Mouse (Mus musculus): Measurements from ENCODE around the gene Mta1. TPM values are rescaled to one million over a fixed set of nuclear protein-coding genes. Genes with fewer than 3 reads are reported as not detected.

Gene Mta1
- polyA plus RNA-seq, 1 experiment: 90.8 TPM

DNA sequence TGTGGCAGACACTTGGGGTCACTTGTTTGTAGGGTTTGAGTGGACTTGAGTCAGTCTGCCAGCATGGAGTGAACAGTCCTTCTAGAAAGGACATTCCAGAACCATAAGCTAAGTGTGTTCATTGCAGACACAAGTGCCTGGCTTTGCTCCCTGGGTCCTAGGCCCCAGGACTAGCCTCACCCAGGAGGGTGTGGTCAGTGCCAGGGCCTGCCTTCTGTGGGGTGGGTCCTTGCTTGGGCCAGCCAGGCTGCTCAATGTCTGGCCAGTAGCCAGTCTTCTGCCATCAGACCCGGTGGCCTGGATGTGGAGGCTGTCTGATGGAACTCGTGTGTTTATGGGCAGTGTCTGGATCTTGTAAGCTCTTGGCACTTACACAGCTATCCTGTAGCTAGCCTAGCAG, 34.5 kb downstream of the Mta1 start:
- TF ChIP-seq CTCF (IDR thresholded peaks at IDR 0.05; ENCODE audit: control insufficient read depth, insufficient read depth, insufficient read length) (no peak), MYOG (IDR thresholded peaks at IDR 0.05; ENCODE audit: control insufficient read depth, extremely low read depth, insufficient read length) (no peak), USF1 (IDR thresholded peaks at IDR 0.05; ENCODE audit: low read depth) (no peak), MAX (IDR thresholded peaks at IDR 0.05) (no peak), MYOD1 (IDR thresholded peaks at IDR 0.05; ENCODE audit: control insufficient read depth, insufficient read length, low read depth) (no peak), CEBPB (IDR thresholded peaks at IDR 0.05; ENCODE audit: low read depth) (no peak), FOSL1 (IDR thresholded peaks at IDR 0.05; ENCODE audit: insufficient read depth, low read length, poor library complexity, severe bottlenecking) (no peak)
- Histone ChIP-seq H3ac (ENCODE audit: control insufficient read depth, insufficient read length, low read depth) (no peak overlapping the region), H3K36me3 (ENCODE audit: control insufficient read depth, insufficient read depth) (peaks cover 78% of the 10 kb centered on the region), H3K4me3 (ENCODE audit: insufficient read depth, poor library complexity, severe bottlenecking) (no peak overlapping the region), H3K79me2 (ENCODE audit: control insufficient read depth, insufficient read depth) (no peaks in the 10 kb centered on the region), H3K27me3 (ENCODE audit: control insufficient read depth, insufficient read depth, insufficient read length) (no peaks in the 10 kb centered on the region), H3K79me3 (ENCODE audit: low read depth) (peaks cover 2% of the 10 kb centered on the region)

DNA sequence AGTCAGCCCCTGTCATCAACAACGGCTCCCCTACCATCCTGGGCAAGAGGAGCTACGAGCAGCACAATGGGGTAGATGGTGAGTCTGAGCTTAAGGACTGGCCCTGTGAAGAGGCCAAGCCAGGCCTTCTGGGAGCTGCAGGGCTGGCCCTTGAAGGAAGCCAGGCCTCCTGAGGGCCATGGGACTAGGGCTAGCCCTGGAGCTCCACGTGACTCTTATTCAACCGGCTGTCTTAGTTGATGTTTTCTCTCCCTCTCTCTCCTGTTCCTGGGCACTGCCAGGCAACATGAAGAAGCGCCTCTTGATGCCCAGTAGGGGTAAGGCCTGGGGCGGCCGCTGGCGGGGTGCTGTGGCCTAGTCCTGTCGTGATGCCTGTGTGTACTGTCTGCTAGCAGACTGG, 35.2 kb downstream of the Mta1 start:
- TF ChIP-seq FOSL1 (IDR thresholded peaks at IDR 0.05; ENCODE audit: insufficient read depth, low read length, poor library complexity, severe bottlenecking): no peak
- no peak for TF ChIP-seq MAX (IDR thresholded peaks at IDR 0.05)
- no peak for TF ChIP-seq MYOG (IDR thresholded peaks at IDR 0.05; ENCODE audit: control insufficient read depth, extremely low read depth, insufficient read length)
- no peak for TF ChIP-seq CEBPB (IDR thresholded peaks at IDR 0.05; ENCODE audit: low read depth)
- no peak for TF ChIP-seq MYOD1 (IDR thresholded peaks at IDR 0.05; ENCODE audit: control insufficient read depth, insufficient read length, low read depth)
- TF ChIP-seq CTCF (IDR thresholded peaks at IDR 0.05; ENCODE audit: control insufficient read depth, insufficient read depth, insufficient read length): no peak
- TF ChIP-seq USF1 (IDR thresholded peaks at IDR 0.05; ENCODE audit: low read depth): no peak
- H3K36me3 ChIP-seq (ENCODE audit: control insufficient read depth, insufficient read depth): peaks cover 78% of the 10 kb centered on the region
- H3K79me2 ChIP-seq (ENCODE audit: control insufficient read depth, insufficient read depth): no peaks in the 10 kb centered on the region
- H3K79me3 ChIP-seq (ENCODE audit: low read depth): peaks cover 2% of the 10 kb centered on the region
- no peak overlapping the region for H3ac ChIP-seq (ENCODE audit: control insufficient read depth, insufficient read length, low read depth)
- no peak overlapping the region for H3K4me3 ChIP-seq (ENCODE audit: insufficient read depth, poor library complexity, severe bottlenecking)
- H3K27me3 ChIP-seq (ENCODE audit: control insufficient read depth, insufficient read depth, insufficient read length): no peaks in the 10 kb centered on the region

DNA sequence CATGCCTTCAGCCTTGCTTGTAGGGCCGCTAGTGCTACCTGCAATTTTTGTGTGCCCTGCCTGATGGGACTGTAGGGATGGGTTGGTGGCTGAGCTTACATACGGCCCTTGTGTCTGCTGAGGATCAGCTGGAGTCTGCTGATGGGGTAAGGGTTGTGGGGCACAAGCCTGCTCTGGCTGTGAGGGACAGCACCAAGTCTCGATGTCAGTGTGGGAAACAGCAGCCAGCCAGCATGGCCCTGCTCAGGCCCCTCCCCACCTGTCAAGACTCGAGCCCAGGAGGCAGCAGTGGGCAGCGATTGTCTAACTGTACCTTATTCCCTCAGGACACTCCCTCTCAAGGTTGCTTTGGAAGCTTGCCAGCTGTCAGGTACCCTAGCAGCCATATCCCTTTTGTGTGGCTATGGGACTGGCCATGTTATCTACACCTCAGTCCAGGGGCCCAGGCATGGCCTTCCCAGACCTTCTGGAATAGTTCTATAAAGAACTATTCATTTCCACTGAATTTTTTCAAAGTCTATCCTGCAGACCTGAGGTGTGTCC, 35.9 kb downstream of the Mta1 start:
- no peaks in the 10 kb centered on the region for H3K79me3 ChIP-seq (ENCODE audit: low read depth)
- H3ac ChIP-seq (ENCODE audit: control insufficient read depth, insufficient read length, low read depth): no peak overlapping the region
- TF ChIP-seq MAX (IDR thresholded peaks at IDR 0.05) (no peak), MYOG (IDR thresholded peaks at IDR 0.05; ENCODE audit: control insufficient read depth, extremely low read depth, insufficient read length) (no peak), USF1 (IDR thresholded peaks at IDR 0.05; ENCODE audit: low read depth) (no peak), CEBPB (IDR thresholded peaks at IDR 0.05; ENCODE audit: low read depth) (no peak), FOSL1 (IDR thresholded peaks at IDR 0.05; ENCODE audit: insufficient read depth, low read length, poor library complexity, severe bottlenecking) (no peak), CTCF (IDR thresholded peaks at IDR 0.05; ENCODE audit: control insufficient read depth, insufficient read depth, insufficient read length) (no peak)
- peaks cover 74% of the 10 kb centered on the region for H3K36me3 ChIP-seq (ENCODE audit: control insufficient read depth, insufficient read depth)
- no peaks in the 10 kb centered on the region for H3K27me3 ChIP-seq (ENCODE audit: control insufficient read depth, insufficient read depth, insufficient read length)
- H3K79me2 ChIP-seq (ENCODE audit: control insufficient read depth, insufficient read depth): no peaks in the 10 kb centered on the region
- no peak overlapping the region for H3K4me3 ChIP-seq (ENCODE audit: insufficient read depth, poor library complexity, severe bottlenecking)

DNA sequence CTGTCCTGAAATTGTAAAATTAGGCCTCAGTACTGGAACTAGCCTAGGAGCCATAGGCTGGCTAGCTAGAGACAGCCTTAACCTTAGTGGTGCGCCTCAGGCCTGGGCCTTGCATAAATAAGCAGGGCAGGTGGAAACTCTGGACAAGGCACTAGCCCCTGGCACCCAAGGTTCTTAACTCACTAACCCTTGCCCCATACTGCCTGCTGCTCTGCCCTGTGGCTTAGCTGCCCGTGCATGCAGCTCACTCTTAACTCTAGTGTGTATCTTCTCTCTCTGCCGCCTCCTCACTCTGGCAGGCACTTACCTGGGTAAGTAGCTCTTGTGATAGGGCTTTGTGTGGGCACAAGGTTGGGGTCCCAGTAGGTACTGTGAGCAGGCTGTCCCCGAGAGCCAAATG, 36.4 kb downstream of the Mta1 start:
- Histone ChIP-seq H3K79me3 (ENCODE audit: low read depth) (no peaks in the 10 kb centered on the region), H3ac (ENCODE audit: control insufficient read depth, insufficient read length, low read depth) (no peak overlapping the region), H3K4me3 (ENCODE audit: insufficient read depth, poor library complexity, severe bottlenecking) (no peak overlapping the region), H3K79me2 (ENCODE audit: control insufficient read depth, insufficient read depth) (no peaks in the 10 kb centered on the region), H3K36me3 (ENCODE audit: control insufficient read depth, insufficient read depth) (peaks cover 69% of the 10 kb centered on the region), H3K27me3 (ENCODE audit: control insufficient read depth, insufficient read depth, insufficient read length) (no peaks in the 10 kb centered on the region)
- no peak for TF ChIP-seq CEBPB (IDR thresholded peaks at IDR 0.05; ENCODE audit: low read depth)
- no peak for TF ChIP-seq USF1 (IDR thresholded peaks at IDR 0.05; ENCODE audit: low read depth)
- TF ChIP-seq FOSL1 (IDR thresholded peaks at IDR 0.05; ENCODE audit: insufficient read depth, low read length, poor library complexity, severe bottlenecking): no peak

DNA sequence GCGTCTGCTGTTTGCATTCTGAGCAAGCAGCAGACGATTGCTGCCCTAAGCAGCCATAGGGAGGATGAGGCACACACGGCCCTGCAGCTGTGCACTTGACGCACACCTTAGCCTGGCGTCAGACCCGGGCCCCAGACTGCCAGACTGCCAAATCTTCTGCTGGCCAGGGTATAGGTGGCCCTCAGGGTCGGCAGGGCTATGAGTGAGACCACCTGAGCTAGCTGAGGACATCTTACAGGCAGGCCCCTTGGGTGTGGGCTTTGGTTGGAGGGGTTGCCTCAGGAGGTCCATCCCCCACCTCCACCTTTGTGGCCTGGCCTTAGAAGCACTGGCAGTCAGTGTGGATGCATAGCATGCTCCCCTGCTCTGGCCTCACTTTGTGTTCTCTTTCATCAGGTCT, 37.3 kb downstream of the Mta1 start:
- peaks cover 2% of the 10 kb centered on the region for H3K79me2 ChIP-seq (ENCODE audit: control insufficient read depth, insufficient read depth)
- TF ChIP-seq CTCF (IDR thresholded peaks at IDR 0.05; ENCODE audit: control insufficient read depth, insufficient read depth, insufficient read length): no peak
- TF ChIP-seq MYOD1 (IDR thresholded peaks at IDR 0.05; ENCODE audit: control insufficient read depth, insufficient read length, low read depth): no peak
- no peak for TF ChIP-seq FOSL1 (IDR thresholded peaks at IDR 0.05; ENCODE audit: insufficient read depth, low read length, poor library complexity, severe bottlenecking)
- TF ChIP-seq CEBPB (IDR thresholded peaks at IDR 0.05; ENCODE audit: low read depth): no peak
- TF ChIP-seq MYOG (IDR thresholded peaks at IDR 0.05; ENCODE audit: control insufficient read depth, extremely low read depth, insufficient read length): no peak
- TF ChIP-seq USF1 (IDR thresholded peaks at IDR 0.05; ENCODE audit: low read depth): no peak
- TF ChIP-seq MAX (IDR thresholded peaks at IDR 0.05): no peak
- H3K36me3 ChIP-seq (ENCODE audit: control insufficient read depth, insufficient read depth): peaks cover 60% of the 10 kb centered on the region
- no peaks in the 10 kb centered on the region for H3K79me3 ChIP-seq (ENCODE audit: low read depth)
- H3K4me3 ChIP-seq (ENCODE audit: insufficient read depth, poor library complexity, severe bottlenecking): no peak overlapping the region
- no peak overlapping the region for H3ac ChIP-seq (ENCODE audit: control insufficient read depth, insufficient read length, low read depth)
- H3K27me3 ChIP-seq (ENCODE audit: control insufficient read depth, insufficient read depth, insufficient read length): no peaks in the 10 kb centered on the region

DNA sequence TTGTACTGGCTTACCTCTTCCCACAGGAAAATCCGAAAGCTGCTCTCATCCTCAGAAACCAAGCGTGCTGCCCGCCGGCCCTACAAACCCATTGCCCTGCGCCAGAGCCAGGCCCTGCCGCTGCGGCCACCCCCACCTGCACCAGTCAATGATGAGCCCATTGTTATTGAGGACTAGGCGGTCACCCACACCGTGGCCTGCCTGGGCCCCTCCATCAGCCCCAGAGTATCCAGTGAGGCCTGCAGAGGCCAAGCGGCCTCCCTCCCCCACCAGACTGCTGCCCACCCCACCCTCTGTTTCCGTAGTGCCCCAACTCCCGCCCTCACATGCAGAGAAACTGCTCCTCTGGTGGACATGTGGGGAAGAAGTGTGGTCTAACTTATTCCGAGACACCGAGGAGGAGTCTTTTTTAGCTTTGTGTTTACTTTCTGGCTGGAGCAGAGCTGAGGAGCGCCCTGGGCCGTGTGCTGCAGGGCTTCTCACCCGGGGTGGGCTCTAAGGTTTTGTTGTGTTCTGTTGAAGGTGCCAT, 38.5 kb downstream of the Mta1 start:
- Histone ChIP-seq H3K27me3 (ENCODE audit: control insufficient read depth, insufficient read depth, insufficient read length) (no peaks in the 10 kb centered on the region), H3K36me3 (ENCODE audit: control insufficient read depth, insufficient read depth) (peaks cover 54% of the 10 kb centered on the region), H3K79me3 (ENCODE audit: low read depth) (peaks cover 9% of the 10 kb centered on the region), H3ac (ENCODE audit: control insufficient read depth, insufficient read length, low read depth) (no peak overlapping the region), H3K79me2 (ENCODE audit: control insufficient read depth, insufficient read depth) (peaks cover 13% of the 10 kb centered on the region), H3K4me3 (ENCODE audit: insufficient read depth, poor library complexity, severe bottlenecking) (no peak overlapping the region)
- TF ChIP-seq FOSL1 (IDR thresholded peaks at IDR 0.05; ENCODE audit: insufficient read depth, low read length, poor library complexity, severe bottlenecking) (no peak), USF1 (IDR thresholded peaks at IDR 0.05; ENCODE audit: low read depth) (no peak), MYOD1 (IDR thresholded peaks at IDR 0.05; ENCODE audit: control insufficient read depth, insufficient read length, low read depth) (no peak), MAX (IDR thresholded peaks at IDR 0.05) (no peak), CEBPB (IDR thresholded peaks at IDR 0.05; ENCODE audit: low read depth) (no peak), CTCF (IDR thresholded peaks at IDR 0.05; ENCODE audit: control insufficient read depth, insufficient read depth, insufficient read length) (no peak), MYOG (IDR thresholded peaks at IDR 0.05; ENCODE audit: control insufficient read depth, extremely low read depth, insufficient read length) (no peak)
